Mouse (Mus musculus): ENCODE measurements at regions not wholly inside any gene's neighbourhood (a gene's known extent, or its start where the extent isn't known, plus 50 kb on each side); places are given as distances from the start of the nearest gene placed in this dataset.

DNA sequence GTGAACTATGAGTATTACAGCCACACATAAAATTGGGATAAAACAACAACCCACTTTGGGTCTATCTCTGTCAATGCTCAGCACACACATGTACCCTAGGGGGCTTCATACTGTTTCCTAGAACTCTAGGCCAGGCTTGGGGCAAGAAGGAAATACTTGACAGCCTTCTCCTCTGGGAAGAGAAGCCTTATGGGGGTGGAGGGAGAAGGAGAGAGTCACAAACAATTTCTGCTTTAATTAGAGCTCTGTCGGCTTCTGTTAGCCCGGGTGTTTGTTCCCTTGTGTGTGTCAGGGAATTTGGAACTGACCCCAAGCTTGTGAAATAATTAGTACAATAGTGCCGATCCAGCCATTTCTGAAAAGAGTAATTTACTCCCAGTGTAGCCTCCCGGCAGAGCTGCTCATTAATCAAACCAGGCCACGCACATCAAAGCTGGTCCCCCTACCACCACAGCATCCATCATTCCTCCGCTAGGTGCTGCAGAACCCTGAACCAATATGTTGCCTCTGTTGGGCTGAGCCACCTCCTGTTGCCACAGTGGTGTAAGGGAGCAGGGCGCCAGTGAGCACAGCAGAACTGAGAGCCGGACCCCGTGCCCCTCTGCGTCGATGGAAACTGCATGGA, 307.3 kb downstream of the Tmem114 start:
- DNase-seq (ENCODE audit: low read depth, low spot score): peak; percentile 16

GRCm38 (mm10) chr16:8111329-8112116, 313.4 kb downstream of the Tmem114 start:
- no peak for DNase-seq (ENCODE audit: low read depth, low spot score)

DNA sequence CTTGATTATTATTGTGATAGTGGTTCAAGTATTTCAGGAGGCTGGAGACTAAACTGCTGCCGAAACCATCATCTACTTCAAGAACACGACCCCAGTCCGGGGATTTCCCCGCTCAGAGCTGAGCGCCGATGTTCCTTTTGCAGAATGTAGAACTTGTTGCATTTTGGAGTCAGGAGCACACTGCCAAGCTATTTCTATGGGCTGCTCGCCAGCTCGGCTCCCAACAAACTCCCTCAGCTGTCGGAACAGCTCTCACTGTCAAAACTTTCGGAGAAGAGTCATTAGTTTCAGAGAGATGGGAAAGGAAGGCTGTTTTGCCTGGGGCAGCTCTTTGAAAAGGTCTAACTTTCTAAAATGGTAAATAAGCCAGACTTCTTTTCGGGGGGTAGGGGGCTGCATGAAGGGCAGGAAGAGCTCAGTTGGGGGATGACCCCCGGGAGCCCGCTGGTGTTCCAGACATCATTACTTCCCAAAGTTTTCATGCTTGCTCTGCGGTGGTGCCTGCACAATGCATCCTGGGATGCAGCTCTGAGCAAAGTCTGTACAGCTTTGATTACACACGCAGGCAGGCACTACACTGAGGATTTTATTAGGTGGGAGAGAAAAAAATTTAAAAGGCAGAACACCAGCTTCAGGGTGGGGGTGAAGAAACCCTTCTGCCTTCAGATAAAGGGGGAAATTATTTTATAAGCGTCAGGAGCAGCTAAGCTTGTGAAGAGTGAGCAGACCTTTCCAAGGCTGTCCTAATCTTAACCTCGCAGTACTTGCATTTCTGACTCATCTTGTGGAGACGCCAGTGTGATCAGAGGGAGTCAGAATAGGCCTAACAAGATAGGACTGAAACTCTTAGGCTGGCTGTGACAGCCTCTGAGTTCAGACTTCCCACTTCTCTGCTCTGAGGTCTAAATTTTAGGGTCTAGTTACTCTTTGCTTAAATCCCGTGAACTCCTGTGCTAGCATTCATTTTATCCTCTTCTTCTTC, 316.5 kb downstream of the Tmem114 start:
- DNase-seq (ENCODE audit: low read depth, low spot score): no peak

GRCm38 (mm10) chr16:8079024-8079423, 345.9 kb downstream of the Tmem114 start:
- DNase-seq (ENCODE audit: low read depth, low spot score): no peak

DNA sequence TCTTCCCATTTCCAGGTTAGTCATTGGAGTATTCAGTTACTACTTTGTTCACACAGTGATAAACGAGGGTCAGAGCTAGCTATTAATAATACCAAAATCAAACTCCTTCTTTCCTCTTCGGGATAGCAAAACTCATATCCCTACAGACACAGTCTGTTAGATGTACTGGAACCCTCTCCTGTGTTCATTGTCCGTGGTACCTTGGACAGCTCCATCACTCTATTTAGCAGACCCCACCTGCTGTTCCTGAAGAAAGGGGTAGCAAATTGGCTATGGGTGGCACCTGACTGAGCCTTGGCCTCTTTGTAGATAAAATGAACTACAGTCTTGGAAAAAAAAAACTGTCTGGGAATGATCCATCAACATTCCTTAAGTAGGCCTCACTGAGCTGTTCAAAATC, 346.5 kb downstream of the Tmem114 start:
- peak; percentile 19 for DNase-seq (ENCODE audit: low read depth, low spot score)

GRCm38 (mm10) chr16:8074729-8075128, 350.2 kb downstream of the Tmem114 start:
- DNase-seq (ENCODE audit: low read depth, low spot score): no peak

- no peak for DNase-seq (ENCODE audit: low read depth, low spot score)
Measured at GRCm38 (mm10) chr16:8053936-8054335, 371.0 kb downstream of the Tmem114 start.

- DNase-seq (ENCODE audit: low read depth, low spot score): no peak
Measured at GRCm38 (mm10) chr16:8008966-8009365, 416.0 kb downstream of the Tmem114 start.

DNA sequence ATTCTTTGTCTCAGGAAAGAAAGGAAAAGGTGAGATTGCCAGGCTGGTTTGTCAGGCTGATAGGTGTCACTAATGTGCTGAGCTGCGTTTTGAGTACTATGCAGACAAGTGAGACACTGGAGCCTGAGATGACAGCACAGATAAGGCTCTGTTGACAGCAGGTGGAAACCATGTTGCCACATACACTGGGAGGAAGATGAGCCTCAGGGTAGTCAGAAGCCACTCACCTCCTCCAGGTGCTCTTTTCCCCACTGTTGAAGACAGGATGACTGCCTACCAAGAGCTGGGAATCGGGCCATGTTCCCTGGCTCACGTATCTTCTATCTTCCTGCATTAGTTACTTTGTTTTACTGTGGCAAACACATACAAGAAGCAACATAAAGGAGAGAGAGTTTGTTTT, 418.3 kb downstream of the Tmem114 start:
- DNase-seq (ENCODE audit: low read depth, low spot score): no peak

DNA sequence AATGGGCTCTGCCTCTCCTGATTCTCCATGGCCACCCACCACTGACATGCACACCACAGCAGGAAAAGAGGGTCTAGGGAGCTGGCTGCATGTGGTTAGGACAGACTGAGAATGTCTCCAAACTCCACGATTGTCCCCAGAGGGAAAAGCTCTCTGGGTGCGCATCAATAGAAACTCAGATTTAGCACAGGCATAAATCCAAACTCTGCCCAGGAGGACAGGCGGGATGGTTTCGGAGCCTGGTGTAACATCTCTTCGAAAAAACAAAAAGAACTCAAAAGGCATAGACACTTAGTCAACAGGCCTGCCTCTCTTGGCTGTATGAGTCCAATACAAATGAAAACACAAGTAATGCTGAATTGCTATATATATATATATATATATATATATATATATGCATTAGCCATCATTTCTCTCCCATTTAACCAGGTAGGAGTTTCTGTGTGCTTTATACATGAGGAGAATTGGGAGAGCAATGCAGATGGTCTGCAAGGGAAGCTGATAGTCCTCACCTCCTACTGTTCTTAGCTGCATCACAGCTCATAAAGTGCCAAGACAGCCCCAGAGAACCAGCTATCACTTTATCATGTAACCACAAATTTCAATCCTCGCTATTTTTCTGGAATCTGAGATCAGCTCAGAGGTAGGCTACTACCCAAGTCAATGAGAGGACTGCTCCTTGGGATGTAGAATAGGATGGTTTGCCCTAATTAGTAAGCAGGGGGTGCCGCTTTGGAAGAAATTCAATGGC, 422.4 kb downstream of the Tmem114 start:
- DNase-seq (ENCODE audit: low read depth, low spot score): no peak

DNA sequence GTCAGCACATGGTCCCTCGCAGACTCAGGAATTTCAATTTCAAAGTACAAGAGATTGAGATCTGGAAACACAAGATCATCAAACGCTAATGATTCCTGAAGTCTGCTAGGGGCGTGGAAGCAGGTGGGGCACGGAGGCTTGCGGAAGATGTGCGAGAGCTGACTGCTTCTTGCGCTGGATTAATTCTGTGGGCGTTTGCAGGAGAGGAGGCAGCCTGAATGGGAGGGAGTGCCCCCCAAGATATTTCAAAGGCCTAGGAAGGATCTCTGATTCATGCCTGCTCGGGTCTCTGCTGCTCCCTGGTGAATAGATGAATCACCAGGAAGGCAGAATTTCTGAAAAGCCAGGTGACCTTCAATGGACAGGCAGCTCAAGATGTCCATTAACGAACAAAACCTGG, 442.1 kb downstream of the Tmem114 start:
- no peak for DNase-seq (ENCODE audit: low read depth, low spot score)

- no peak for DNase-seq (ENCODE audit: low read depth, low spot score)
Measured at GRCm38 (mm10) chr16:7978466-7978865, 446.5 kb downstream of the Tmem114 start.

DNA sequence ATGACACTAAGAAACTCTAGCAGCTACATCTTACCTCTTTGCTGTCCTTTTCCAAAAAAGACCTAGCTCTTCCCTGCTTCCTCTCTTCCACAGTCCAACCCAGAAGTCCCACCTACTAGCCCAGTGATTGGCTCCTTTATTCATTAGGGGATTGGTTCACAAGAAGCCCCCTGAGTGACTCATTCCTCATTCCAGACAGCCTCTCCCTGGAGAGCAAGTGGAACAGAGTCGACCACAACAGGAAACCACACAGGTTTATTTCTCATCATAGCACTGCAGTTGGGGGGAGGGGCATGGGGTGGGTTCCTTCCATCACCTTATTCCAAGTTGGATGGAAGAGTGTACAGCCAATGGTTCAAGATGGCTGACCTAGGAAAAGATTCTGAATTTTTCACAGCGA, 473.3 kb downstream of the Tmem114 start:
- DNase-seq (ENCODE audit: low read depth, low spot score): no peak

GRCm38 (mm10) chr16:7942333-7942732, 482.6 kb downstream of the Tmem114 start:
- DNase-seq (ENCODE audit: low read depth, low spot score): no peak

GRCm38 (mm10) chr16:7937167-7937566, 487.8 kb downstream of the Tmem114 start:
- no peak for DNase-seq (ENCODE audit: low read depth, low spot score)

GRCm38 (mm10) chr16:7932322-7932721, 492.6 kb downstream of the Tmem114 start:
- no peak for DNase-seq (ENCODE audit: low read depth, low spot score)

GRCm38 (mm10) chr16:7931676-7932075, 493.3 kb downstream of the Tmem114 start:
- no peak for DNase-seq (ENCODE audit: low read depth, low spot score)

DNA sequence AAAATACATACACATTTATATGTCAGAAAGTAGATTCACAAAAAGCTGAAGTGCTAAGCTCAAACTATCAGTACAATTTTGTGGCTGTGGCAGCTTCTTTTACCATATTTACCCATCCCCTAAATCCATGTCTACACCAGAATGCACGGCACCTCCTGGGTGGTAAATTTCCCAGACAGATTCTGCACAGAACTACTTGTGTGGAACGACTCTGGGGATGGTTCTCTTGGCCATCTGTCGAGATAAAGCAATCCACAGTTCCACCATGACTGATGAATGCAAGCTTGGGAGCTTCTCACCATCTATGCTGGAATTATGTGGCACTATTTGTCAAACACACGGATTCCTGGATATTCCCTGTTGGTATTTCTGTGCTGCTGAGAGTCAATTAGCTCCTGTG, 495.8 kb downstream of the Tmem114 start:
- DNase-seq (ENCODE audit: low read depth, low spot score): no peak

GRCm38 (mm10) chr16:7928391-7928935, 496.5 kb downstream of the Tmem114 start:
- DNase-seq (ENCODE audit: low read depth, low spot score): no peak

DNA sequence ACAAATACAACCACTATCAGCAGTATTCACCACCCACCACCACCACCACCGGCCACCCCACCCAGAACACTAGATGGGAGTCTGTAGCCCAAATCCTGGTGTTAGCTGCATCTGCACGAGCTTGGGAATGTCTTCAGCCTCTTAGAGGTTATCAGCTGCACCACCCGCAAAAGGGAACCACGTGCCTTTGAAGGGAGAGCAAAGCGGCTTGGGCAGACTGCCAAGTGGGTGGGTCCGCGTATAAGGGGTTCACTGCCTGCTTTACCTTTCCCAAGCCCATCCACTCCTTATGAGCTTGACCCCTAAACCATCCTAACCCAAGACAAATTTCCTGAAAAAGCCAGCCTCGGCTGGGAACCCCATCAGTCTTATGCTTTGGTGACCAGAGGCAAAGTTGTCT, 497.2 kb downstream of the Tmem114 start:
- no peak for DNase-seq (ENCODE audit: low read depth, low spot score)

GRCm38 (mm10) chr16:7895786-7896185, 529.1 kb downstream of the Tmem114 start:
- DNase-seq (ENCODE audit: low read depth, low spot score): no peak
